Mouse (Mus musculus): ENCODE results near the gene Cntn5.
"Not testable (repeated sequence)": the region's sequence is repeated elsewhere in the genome, so short reads cannot be mapped to it uniquely, and the experiment has no call there.

Gene Cntn5

GRCm38 (mm10) chr9:10658086-10658485, 246.5 kb downstream of the Cntn5 start:
- in situ Hi-C loops (cut with MboI; ENCODE audit: unreplicated experiment in 2 of 2): no loop called here

DNA sequence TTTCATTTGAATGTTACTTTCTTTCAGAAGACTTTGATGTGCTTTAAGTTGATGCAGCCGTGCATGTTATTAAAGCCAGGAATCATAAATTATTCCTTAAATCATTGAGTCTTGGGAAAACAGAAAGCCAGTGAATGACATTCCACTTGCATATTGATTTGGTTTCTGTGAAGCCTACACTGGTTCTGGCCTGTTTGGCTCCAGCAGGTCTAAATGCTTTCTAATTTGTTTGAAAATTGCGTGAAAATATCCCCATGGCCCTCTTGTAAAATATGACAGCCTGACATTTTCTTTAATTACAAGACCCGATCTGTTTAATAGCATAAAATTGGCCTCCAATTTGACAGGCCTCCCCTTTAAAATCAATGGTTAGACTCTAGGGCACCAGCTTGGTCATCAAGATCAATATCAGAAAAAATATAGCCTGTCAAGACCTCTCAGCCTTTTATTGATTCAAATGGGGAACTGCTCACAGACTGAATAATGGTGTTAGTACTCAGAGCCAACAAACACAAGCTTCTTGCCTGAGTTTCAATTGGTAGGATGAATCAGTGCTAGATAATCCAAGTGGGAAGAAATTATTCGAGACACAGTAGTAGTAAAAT, 247.3 kb downstream of the Cntn5 start:
- in situ Hi-C loops (cut with MboI; ENCODE audit: unreplicated experiment in 2 of 2): no loop called here

DNA sequence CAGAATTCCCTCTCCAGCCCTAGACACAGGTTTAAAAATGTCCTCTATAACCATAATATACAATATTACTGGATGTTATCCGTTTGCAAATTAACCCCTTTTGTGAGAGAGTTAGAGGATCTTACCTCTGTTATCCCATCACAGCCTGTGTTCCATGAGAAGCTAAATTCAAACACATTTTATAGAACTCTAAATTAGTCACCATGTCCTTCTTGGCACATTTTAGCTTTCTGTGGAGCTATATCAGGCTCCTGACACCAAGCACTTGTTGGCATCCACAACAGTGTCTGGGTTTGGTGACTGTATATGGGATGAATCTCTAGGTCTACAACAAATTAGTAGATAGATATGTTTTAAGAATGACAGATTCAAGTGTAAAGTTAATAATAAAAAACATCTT, 253.9 kb downstream of the Cntn5 start:
- in situ Hi-C loops (cut with MboI; ENCODE audit: unreplicated experiment in 2 of 2): no loop called here

DNA sequence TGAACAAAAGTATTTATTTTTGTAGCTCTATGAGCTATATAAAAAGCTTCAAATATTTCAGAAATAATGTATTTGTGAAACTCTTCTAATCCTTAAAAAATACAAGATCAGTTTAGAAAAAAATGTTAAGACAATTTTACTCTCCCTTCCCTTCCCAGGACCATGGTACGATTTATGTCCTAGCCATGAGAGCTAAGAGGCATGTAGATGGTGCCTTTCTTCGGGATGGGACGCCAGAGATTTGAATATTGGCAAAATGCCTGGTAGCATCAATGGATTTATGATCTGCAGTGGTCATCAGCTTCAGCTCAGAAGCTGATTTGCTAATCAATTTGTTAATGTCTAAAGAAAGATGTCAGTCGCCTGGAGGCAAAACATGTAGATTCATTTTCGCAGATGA, 258.6 kb downstream of the Cntn5 start:
- in situ Hi-C loops (cut with MboI; ENCODE audit: unreplicated experiment in 2 of 2): no loop called here

DNA sequence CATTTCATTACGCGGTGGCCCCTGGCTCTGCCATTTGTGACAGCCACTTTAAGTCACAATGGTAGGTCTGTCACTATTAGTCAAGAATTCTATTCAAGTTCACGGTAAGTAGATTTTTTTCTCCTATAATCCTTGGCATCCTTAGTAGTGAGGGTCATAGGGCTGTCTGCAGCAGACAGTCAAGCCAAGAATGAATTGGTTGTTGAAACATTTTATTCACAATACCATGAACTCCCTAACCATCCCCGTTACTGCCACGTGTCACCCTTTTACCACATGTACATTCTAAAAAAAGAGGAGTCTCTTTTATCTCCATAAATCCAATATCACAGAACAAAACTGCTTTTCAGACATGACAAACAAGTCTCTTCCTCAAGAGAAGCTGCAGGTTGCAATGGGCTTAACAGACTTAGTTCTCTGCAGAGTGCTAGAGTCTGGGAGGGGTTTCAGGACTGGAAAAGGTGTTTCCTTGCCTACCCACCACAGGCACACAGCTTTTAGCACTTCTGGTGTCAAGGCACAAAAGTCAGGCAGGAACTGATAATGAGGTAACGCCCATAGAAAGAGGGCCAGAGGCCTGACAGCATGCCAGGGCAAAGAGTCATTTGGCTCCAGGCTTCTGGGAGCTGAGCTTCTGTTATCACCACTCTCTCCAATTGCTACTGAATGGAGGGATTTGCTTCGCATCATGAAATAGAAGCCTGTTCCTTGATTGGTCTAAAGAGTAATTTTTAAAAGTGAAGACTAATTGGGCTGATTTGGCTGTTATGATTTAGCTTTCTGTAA, 259.3 kb downstream of the Cntn5 start:
- in situ Hi-C loops (cut with MboI; ENCODE audit: unreplicated experiment in 2 of 2): no loop called here

- in situ Hi-C loops (cut with MboI; ENCODE audit: unreplicated experiment in 2 of 2): no loop called here
Observed at GRCm38 (mm10) chr9:10618036-10618435, 286.5 kb downstream of the Cntn5 start.

- in situ Hi-C loops (cut with MboI; ENCODE audit: unreplicated experiment in 2 of 2): no loop called here
Observed at GRCm38 (mm10) chr9:10575346-10576241, 329.0 kb downstream of the Cntn5 start.

GRCm38 (mm10) chr9:10569830-10570229, 334.7 kb downstream of the Cntn5 start:
- in situ Hi-C loops (cut with MboI; ENCODE audit: unreplicated experiment in 2 of 2): no loop called here

DNA sequence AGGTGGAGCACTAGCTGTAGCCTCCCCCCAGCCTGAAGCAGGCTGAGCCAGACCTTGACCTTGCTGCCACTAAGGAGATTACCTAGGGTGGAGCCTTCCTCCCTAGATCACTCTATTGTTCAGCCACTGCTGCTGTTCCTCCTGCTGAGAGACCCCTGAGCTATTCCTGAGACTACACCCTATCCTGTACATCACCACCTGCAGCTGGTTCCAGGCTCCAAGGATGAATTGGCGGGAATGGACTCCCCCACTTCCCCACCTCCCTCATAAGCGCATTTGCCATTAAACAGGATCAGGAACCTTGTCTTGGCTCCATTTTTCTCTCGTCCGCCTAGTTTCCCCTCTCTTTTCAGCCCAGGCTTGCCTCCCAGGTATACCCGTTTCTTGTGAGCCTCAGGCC, 363.7 kb downstream of the Cntn5 start:
- in situ Hi-C loops (cut with MboI; ENCODE audit: unreplicated experiment in 2 of 2): not testable (repeated sequence)

GRCm38 (mm10) chr9:10532248-10532647, 372.3 kb downstream of the Cntn5 start:
- in situ Hi-C loops (cut with MboI; ENCODE audit: unreplicated experiment in 2 of 2): no loop called here

DNA sequence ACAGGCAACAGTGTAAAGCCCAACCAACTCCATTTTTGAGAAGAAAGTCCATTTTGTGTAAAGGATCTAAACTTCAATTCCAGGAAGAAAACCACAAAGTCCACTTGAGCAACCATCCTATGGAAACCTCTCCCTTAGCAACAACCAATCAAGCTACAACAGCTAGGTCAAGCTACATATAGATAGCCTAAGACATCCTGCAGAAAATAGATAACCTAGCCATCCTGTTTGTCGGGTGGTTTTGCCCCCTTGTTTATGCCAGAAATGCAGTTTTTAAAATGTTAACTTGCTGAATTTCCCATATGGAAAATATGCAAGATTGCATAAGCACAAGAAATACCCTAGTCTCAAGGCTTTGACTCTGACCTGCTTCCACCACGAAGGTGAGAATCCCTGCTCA, 373.5 kb downstream of the Cntn5 start:
- in situ Hi-C loops (cut with MboI; ENCODE audit: unreplicated experiment in 2 of 2): no loop called here

GRCm38 (mm10) chr9:10529528-10529927, 375.0 kb downstream of the Cntn5 start:
- in situ Hi-C loops (cut with MboI; ENCODE audit: unreplicated experiment in 2 of 2): no loop called here

GRCm38 (mm10) chr9:10529113-10529512, 375.5 kb downstream of the Cntn5 start:
- in situ Hi-C loops (cut with MboI; ENCODE audit: unreplicated experiment in 2 of 2): no loop called here

DNA sequence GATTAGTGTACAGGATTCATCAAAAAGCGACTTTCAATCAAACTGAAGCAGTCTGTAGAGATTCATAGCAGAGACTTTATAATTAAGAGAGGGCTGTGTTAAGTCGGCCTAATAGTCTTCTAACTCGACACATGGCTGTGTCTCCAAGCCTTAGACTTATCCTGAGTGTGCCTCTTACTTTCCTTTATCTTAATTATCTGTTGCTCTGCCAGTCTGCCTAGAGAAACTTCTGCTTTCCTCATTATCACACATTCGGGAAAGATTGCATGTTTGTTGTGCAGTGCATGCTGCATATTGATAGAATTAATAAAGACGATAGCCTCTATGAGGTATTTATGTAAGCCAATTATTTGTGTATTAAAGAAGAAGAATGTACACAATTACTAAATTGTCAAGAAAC, 375.9 kb downstream of the Cntn5 start:
- in situ Hi-C loops (cut with MboI; ENCODE audit: unreplicated experiment in 2 of 2): no loop called here

DNA sequence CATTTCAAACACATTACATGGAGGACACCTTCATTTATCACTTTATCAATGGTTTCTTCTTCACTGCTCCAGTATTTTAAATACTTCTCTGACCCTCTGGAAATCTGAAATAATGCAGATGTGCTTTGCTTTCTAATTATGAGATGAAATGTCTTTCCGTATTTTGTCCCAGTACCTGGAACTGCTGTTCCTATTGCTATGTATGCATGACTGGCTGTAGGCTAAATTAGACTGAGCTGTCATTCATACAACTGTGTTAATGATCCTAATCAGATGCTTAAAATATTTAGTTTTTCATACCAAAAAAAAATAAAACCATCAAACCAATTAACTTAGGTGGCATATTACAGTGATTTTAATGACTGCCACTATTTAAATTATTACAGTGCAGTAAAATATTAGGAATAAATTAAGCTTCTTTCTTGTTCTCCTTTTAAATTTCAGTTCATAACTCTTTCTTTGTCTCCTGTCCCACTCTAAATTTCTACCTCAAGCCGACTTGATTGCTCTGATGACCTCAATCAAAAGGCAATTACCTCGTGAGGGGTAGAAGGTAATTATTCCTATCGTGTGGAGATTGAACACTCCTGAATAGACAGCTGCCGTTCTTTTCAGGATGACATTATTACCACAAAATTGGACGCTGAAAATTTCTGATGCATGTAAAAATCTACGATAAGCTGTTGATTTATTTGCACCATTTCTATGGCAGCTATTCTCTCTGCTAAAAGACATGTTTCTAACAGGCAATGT, 378.5 kb downstream of the Cntn5 start:
- in situ Hi-C loops (cut with MboI; ENCODE audit: unreplicated experiment in 2 of 2): no loop called here

DNA sequence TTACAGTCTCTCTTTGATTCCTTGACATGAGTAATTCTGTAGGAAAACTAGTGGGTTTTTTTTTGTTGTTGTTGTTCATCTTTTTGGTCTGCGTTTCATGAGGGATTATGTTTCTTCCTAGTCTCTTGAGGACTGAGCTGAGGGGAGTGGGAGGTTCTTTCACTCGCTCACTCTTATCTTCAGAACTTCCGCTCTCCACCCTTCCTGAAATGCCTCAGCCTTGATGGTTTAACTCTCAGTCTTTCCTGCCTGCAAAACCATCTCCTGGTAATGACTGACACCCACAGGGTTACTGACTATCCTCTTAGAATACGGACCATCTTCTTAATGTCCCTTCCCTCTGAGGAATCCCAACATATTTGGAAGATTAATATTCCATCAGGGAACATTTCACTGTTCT, 382.0 kb downstream of the Cntn5 start:
- in situ Hi-C loops (cut with MboI; ENCODE audit: unreplicated experiment in 2 of 2): no loop called here

DNA sequence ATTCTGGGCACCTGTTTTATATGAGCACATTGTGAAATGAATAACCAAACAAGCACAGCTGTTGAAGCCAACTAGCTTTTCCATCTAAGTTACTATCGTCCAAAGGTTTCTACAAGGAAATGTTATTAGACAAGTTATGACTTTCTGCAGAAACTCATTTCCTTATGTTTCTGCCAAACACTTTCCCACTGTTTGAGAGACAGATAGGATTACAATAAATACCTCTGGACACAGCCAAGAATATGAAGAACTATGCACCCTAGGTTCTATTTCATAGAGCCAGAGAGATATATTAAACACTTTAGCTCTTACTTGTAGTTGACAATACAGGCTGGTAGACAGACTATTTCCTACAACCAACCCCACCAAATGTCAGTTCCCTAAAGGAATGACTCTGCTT, 383.5 kb downstream of the Cntn5 start:
- in situ Hi-C loops (cut with MboI; ENCODE audit: unreplicated experiment in 2 of 2): no loop called here

DNA sequence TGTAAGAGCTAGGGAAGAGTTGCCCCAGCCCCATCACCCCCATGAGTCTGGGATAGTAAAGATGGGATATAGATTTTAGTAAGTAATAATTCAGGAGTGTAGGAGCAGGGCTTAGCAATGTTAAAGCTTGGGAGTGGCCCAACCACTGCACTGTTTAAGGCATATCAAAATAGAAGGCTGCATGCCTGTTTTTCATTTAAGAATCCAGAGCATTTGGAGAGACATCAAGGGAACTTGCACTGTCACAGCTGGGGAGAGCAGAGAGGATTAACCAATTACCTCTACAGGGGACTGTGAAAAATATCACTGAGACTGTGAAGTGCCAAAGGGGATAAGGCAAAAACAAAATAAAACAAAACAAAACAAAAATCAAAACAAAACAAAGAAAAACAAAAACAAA, 412.3 kb downstream of the Cntn5 start:
- in situ Hi-C loops (cut with MboI; ENCODE audit: unreplicated experiment in 2 of 2): no loop called here

DNA sequence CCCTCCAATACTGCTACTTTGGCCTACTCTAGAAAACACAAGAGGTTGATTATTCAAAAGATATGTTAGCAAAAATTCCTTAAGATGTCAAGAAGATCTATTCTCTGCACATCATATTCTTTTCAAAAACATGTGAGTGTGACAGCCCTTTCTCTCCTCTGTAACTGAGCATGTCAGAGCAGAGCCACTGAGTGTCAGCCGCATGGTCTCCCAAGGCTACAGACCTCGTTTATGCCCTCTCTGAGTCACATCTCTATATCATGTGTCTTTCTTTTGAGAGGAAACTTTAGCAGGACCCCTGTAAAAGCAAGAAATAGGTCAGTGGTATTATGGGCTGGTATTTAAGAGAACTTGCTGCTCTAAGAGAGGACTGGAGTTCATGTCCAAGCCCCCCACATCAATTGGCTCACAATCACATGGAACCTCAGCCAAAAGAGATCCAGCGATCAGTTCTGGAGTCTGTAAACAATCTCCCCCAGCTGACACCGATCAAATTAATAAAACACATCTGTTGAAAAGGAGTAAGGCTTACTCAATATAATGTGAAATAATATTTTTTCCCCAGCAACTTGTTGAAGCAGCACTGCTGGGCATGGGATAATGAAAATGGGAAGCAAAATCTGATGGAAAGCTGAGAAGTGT, 433.0 kb downstream of the Cntn5 start:
- in situ Hi-C loops (cut with MboI; ENCODE audit: unreplicated experiment in 2 of 2): no loop called here

DNA sequence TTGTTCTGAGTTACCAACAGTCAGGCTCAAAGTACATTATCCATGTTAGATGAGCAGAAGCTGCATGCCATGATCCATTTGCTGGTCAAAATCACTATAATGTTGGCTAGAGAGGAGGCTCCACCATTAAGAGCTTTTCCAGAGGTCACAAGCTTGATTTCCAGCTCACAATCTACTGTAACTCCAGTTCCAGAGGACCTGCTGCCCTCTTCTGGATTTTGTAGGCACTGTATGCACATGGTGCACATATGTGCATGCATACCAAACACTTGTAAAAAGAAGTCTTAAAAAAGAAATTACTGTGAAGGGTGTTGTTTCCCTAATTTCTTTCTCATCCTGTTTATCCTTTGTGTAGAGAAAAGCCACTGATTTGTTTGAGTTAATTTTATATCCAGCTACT, 439.8 kb downstream of the Cntn5 start:
- in situ Hi-C loops (cut with MboI; ENCODE audit: unreplicated experiment in 2 of 2): no loop called here
